Mouse (Mus musculus): ENCODE measurements around the gene Iffo2.

Iffo2 gene

DNA sequence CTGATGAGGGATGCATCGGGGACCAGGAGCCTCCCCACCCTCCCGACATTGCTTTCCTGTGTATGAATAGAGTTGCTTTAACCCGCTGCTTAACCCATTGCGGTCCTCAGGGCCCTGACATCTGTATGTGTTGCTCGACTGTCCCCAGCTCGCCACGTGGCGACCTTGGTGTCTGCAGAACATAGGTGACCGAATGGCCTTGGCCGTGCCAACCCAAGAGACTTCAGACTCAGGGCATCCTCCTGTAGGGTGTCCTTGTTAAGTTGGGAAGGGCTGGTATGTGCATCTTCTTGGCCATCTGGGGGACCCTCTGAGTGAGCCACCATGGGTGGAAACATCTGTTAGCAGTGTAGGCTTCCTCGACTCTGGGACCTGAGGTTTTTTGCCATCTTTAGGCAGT is 74.9 kb downstream of the Iffo2 start:
- DNase-seq (ENCODE audit: low spot score in 2 of 2) = no peak

DNA sequence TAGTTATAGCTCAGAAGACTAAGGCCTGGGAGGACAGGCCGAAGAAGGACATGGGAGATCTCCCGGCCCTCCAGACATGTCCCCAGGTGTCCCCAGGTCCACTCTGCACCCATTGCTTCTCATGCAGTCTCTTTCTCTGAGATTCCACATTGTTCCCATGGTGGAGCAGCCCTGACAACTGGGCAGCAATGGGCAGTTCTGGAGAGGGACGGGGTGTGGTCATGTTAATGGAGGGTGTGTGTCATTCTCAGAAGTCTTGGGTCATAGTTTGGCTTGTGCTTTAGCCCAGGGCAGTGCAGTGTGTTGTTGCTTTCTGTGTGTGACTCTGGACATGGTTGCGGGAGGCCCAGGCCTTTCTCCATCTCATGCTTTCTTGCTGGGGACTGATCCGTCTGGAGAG is 76.4 kb downstream of the Iffo2 start:
- DNase-seq (ENCODE audit: low spot score in 2 of 2) = no peak

DNA sequence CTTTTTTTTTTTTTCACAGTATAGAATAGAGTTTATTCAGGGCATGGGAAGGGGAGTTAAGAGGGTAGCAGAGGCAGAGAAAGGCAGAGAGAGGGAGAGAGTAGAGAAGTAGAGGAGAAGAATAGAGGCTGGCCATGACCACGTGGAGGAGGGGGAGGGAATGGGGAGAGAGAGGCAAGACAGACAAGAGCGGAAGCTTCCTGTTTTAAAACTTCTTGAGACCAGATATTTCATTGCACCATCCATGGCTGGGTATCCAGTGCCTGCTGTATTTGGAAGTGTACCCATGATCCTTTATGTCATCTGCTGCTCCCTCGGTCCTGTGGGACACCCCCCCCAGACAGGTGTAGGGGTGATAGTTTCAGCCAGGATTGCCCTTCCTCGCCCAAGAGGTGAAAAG is 78.6 kb downstream of the Iffo2 start:
- no peak for DNase-seq (ENCODE audit: low spot score in 2 of 2)

DNA sequence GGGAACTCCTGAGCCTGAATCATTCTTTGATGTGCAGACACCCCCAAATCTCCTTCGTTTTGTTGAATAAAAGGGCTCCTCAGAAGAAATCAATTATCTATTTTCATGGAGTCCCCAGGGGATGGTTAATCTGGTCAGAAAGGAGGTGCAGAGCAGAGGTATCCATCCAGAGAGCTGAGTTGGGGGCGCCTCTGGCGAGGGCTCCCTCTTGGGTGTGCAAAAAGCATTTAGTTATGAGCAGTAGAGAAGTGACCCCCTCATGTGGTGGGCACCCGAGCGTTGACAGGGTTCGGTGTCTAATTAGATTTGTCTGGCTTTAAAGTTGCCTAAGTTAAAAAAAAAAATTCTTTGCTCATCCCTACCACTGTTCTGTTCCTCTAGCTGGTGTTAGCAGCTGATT is 80.6 kb downstream of the Iffo2 start:
- no peak for DNase-seq (ENCODE audit: low spot score in 2 of 2)

DNA sequence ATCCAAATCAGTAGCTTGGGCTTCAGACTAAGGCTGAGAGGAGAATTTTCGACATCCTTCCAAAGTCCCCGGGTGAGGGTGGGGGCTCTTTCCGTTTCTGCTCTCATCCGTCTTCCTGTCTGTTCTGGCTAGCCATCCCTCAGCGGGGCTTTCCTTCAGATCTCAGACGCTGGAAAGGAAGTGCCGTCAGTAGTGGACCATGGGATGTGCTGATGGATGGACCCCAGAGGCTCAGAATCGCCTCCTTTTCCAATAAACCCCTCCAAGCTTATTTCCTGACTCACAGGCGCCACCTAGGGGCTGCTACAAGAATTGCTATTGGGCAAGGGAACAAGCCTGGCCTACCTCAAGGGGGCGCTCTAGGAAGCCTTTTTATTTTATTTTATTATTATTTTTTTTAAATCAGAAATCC is 81.2 kb downstream of the Iffo2 start:
- DNase-seq (ENCODE audit: low spot score in 2 of 2) = peak; percentile 73 to 86

DNA sequence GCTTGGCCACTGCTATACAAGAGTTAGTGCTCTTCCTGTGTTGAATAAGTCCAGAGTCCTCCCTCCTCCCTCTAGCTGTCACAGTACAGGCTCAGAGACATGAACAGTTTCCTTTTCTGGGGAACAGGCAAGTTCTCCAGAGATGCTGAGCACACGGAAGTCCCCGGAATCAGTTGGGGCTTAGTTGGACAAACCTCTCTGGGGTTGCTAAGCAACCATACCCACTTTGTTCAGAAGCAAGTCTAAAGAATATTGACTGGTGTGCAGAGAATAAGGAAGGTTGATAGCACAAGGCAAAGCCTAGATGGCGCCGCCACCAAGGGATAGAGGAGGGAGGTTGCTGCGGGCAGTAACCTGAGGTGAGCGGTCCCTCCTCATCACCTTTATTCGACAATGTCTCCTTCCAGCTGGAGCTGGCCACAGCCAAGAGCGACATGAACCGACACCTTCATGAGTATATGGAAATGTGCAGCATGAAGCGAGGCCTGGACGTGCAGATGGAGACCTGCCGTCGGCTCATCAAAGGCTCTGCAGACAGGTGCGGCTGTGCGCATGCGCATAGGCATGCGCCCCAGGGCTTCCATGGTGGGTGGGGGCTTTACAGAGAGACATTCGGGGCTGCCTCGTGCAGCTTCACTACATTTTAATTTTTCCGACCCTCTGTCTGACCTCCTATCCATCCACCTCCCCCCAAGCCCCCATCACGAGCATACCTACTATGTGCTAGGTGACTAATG is 84.3 kb downstream of the Iffo2 start:
- DNase-seq (ENCODE audit: low spot score in 2 of 2) = no peak

DNA sequence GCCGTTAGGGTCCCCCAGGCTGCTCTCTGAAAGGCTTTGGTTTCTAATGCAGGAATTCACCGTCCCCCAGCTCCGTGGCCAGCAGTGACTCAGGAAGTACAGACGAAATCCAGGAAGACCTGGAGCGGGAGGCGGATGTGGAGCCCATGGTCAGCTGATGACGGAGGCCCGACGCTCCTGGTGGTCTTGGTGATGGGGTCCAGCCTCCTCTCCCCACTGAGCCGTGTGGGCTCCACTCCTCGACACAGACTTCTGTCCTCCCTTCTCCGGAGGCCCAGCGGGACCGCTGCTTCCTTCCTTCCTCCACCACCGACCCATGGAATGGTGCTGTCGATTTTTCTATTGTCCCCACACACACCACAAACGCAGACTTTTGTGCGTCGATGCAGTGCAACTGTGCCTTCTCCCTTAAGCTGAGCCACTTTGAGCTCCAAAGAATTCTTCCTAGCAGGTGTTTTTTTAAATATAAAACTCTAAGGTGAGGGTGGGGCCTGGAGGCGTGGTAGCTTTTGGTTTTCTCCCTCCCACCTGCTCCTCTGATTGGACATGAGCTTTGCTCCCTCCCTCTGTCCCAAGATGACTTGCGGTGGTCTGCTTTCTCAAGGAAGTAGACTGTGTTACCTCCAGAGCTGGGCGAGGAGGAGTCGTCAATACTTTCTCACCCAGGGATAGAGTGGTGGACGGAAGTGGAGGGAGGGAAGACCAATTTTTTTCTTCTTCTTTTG is 86.1 kb downstream of the Iffo2 start:
- DNase-seq (ENCODE audit: low spot score in 2 of 2) = no peak

DNA sequence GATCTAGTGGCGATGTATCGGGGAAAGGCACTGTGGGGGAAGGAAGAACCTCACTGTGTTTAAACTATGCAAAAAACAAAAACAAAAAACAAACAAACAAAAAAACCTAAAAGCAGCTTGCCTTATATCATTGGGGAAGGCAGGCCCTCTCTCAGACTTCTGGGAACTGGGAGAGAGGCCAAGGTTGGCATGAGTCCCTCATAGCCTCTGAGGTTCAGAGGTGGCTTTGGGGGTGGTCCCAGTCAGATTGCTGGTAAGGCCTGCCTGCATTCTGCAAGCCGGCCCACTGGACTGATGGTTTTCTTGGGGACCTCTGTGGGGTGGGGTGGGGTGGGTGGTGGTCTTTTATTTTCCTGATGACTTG is 86.6 kb downstream of the Iffo2 start:
- no peak for DNase-seq (ENCODE audit: low spot score in 2 of 2)

DNA sequence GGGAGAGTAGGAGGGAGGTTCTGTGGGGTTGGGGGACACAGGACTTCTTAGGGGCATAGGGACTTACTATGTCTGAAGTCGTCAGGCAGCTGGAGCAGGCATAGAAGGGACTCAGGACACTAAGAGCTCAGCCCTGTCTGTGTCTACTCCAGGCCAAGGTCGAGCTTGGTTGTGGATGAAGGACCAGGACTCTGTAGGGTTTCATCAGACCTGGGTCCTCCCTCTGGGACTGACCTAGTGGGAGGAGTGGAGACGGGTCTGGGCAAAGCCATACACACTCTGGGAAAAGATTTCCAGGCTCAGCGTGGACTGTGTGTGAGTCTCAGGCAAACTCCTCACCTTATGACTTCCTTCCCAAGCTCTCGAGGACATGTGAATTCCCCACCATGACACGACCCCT is 89.4 kb downstream of the Iffo2 start:
- DNase-seq (ENCODE audit: low spot score in 2 of 2) = no peak

DNA sequence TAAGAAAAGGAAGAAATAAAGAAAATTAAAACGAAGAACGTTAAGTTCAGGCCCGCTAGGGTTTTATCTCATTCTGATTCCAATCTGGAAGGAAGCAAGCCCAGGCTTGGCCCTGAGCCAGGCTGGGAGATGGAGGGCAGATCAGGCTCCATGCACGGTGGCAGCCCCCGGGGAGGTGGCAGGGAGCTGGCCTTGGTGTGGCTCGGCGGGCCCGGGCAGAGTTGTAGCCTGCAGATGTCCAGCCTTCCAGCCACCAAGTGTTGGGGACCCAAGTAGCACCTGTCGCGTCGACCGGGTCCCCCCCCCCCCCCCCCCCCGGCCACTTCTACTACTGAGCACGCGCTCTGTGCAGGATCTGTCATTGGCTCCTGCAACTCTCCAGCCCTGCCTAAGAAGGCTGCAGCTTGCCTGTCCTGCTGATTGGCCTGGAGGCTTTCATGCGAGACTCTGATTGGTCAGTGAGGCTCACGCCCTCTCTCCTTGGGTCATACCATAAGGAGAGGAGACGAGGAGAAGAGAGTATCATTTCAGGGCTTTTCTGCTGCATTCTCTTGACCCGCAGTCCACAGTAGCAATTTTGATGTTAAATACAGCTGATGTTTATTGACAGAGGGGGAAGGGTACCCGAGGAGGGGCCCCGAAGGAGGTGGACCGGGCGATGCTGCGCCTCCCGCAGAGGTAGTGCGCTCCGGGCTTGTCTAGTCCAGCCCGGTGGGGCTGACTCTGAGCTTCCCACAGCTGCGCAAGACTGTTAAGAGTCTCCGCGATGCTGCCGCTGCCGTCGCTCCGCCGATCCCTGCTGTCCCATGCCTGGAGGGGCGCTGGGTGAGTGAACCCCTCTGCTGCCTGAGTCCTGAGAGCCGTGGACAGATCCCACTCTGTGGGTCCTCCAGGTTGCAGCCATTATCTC is 92.3 kb downstream of the Iffo2 start, which contains the start of gene Aldh4a1:
Gene Aldh4a1 (plus strand): TSS at position 494 of the 910 bp plus-strand sequence.
- DNase-seq (ENCODE audit: low spot score in 2 of 2) = peak; percentile 85 to 88

DNA sequence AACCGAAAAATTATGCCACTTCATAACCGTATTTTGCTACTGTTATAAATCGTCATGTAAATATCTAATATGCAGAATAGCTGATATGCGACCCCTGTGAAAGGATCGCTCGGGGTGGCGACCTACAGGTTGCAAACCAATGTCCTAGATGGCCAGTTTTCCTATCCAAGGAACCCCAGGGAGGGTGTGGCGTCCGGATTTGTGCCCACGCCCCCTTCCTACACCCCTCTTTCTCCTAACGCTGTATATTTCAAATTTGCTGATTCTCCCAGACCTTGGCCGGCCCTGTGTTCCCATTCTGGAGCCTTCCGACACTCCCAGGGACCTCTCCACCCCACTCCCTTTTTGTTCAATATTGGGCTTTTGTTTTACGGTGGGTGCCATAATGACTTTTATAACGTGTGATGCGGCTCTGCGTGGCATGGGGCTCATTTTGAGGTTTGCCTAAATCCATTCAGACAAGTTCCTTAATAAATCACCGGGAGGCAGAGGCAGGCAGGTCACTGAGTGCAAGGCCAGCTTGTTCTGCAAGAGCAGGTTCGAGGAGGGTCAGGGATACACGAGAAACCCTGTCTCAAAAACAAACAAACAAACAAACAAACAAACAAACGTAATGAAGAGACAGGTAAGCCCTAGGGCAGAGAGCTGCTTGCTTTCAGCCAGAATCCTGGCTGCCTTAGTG is 93.2 kb downstream of the Iffo2 start:
- no peak for DNase-seq (ENCODE audit: low spot score in 2 of 2)

DNA sequence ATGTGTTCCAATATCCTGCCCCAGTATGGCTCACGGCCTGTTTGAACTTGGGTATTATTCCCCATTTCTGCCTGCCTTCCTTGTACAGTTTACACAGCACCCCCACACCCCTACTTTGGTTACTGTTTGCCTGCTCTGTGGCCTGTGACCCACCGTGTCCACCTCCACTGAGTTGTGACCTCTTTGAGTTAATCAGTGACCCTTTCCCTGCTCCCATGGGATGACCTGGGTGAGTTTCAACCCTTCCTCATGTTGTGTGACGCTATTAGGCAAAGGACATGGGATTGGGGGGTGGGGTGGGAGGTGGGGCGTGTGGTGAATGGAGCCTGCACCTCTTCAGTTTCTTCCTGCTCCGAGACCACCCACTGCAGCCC is 93.8 kb downstream of the Iffo2 start:
- DNase-seq (ENCODE audit: low spot score in 2 of 2) = no peak

DNA sequence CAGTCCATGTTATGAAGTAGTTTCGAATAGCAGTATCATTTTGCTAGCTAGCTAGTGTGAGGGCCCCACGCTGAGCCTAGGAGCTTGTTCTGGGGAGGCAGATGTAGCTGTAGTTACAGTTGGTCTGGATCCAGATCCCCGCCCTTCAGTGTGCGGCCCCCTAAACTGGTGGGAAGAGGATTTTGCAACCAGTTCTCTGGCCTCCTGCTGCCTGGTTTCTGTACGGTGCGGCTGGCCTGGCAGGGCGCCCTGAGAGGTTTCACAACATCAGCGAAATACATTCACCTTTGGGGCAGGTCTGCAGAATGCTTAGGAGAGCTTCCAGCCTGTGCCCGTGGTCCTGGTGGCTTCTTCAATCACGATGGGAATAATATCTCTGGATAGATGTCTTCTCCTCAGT is 94.4 kb downstream of the Iffo2 start:
- no peak for DNase-seq (ENCODE audit: low spot score in 2 of 2)

DNA sequence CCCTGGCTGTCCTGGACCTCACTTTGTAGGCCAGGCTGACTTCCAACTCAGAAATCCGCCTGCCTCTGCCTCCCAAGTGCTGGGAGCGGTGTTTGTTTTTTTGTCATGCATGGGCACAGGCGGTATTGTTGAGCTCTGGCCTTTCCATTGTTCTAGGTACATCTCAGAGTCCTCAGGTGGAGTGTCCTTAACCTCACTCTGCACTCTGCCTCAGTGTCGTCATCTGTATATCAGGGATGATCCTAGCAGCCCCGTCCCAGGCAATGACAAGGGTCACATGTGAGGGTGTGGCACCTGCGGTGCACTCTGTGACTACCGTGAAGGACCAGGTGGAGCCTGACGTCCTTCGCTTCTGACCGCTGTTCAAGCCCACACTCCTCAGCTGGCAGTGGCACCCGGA is 97.0 kb downstream of the Iffo2 start:
- no peak for DNase-seq (ENCODE audit: low spot score in 2 of 2)

DNA sequence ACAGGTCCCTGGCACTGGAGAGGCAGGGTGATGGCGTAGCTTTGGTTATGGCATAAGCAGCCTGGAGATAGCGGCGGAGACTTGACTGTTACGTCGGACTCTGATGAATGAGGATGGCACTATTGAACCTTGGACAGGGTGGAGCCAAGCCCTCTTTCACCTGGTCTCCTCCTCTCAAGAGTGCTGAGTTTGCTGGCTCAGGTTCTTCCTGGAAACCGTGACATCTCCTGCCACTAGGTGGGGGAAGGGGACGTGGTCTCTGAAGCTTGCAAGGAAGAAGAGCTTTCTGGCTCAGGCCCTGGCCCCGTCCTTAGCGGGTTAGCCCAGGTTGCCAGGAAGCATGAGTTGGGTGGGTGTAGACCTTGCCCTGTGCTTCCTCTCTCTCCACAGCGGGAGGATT is 99.8 kb downstream of the Iffo2 start:
- no peak for DNase-seq (ENCODE audit: low spot score in 2 of 2)

DNA sequence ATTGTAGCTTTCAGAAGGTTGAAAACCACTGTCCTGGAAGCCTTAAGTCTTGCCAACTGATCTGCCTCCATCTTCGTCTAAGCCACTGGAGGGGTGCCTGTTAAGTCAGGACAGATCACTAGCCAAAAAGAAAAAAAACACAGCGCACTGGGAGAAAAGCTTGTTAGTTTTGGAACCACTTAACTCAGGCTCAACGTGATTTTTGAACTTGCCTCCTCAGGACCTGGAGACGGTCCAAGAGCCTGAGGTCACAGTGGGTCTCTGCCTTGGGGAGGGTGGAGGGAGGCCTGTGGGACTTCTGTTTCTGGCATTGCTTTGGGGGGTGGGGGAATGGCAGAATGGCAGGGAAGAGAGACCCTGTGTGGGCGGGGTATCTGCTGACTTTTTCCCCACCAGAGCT is 100.8 kb downstream of the Iffo2 start:
- no peak for DNase-seq (ENCODE audit: low spot score in 2 of 2)

DNA sequence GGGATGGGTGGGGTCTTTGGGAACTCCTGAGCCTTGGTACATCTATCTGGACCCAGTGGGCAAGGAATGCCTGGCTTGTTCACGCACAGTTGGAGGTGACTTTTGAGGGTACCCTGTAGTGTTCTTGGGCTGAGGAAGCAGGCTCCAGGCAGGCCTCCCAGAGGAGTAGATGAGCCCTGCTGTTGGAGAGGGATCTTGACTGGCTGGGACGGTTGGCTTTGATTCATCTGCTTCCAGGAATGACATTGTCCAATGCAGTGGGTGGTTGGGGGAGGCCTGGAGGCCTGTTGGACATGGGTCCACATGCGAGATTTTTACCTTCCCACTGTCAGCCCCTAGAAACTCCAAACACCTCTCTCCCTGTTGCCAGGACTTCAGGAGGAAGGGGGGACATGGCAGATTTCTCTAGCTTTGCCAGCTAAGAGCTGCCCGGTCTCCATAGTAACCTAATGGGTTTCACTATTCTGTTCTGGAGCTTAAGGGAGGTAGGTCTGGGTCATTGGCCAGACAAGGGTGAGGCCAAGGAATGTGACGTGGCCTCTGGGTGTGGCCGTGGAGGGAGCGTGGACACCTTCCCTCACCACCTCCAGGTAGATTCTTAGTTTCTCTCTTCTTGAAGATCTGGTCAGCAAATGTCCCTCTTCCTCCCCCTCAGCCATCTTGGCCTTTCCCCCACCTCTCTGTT is 101.4 kb downstream of the Iffo2 start:
- no peak for DNase-seq (ENCODE audit: low spot score in 2 of 2)

DNA sequence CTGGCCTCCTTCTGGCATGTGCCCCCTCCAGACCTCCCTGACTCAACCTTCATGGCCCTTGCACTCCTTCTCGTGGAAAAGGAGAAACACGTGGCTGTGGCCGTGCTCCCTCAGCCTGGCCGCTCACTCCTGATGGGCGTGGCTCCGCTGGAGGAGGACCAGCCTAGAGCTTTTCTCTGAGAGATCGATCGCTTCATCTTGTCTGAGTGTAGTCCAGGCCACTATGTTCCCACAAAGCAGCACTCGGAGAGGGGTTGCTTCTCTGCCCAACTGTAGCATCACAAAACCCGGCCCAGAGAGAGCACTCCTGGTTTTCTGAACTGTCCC is 101.9 kb downstream of the Iffo2 start:
- no peak for DNase-seq (ENCODE audit: low spot score in 2 of 2)

DNA sequence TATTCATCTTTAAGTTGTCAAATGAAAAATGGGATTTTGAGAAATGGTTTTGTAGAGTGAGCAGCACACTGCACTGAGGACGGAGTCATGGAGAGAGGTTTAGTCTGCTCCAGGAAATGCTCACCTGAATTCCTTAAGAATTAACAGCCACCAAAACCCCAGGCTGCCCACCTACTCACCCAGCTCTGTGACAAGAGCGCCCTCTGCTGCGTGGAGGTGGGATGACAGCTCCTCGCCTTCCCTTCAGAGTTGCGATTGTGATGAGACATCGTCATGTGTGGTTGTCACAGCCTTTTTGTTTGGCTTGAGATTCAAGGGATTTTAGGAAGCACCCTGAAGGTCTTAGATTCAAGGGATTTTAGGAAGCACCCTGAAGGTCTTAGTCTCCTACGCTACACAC is 106.0 kb downstream of the Iffo2 start:
- DNase-seq (ENCODE audit: low spot score in 2 of 2) = peak in 1 of 2 experiments; percentile 76

DNA sequence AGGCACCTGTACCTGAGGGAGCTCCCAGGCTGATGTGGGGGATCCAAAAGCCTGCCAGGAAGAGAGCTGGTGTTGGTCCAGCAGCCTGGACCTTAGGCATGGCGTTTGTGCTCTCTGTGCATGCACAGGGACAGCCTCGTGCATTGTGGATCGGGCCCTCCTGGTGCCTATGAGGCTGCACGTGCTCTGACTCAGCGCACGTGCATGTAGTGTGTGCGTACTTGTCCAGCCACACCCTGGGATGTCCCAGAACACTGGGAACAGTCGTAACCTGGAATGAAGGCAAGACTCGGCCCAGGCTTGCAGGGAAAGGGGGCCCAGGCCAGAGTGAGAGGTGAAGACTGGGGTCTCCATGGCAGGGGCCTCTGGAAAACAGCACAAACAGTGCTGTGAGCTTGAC is 107.5 kb downstream of the Iffo2 start:
- no peak for DNase-seq (ENCODE audit: low spot score in 2 of 2)

DNA sequence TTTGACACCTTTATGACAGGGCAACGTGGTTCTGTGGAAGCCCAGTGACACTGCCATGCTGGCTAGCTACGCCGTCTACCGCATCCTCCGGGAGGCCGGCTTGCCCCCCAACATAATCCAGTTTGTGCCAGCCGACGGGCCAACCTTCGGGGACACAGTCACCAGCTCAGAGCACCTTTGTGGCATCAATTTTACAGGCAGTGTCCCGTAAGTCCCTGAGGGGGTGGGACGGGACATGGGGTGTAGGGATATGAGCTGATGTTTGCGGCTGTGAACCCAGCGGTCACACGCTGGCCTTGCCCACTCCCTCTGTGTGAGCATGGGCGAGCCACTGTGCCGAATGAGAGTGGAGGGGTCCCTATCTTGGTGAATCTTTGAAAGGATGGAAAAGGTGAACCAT is 108.0 kb downstream of the Iffo2 start:
- no peak for DNase-seq (ENCODE audit: low spot score in 2 of 2)

DNA sequence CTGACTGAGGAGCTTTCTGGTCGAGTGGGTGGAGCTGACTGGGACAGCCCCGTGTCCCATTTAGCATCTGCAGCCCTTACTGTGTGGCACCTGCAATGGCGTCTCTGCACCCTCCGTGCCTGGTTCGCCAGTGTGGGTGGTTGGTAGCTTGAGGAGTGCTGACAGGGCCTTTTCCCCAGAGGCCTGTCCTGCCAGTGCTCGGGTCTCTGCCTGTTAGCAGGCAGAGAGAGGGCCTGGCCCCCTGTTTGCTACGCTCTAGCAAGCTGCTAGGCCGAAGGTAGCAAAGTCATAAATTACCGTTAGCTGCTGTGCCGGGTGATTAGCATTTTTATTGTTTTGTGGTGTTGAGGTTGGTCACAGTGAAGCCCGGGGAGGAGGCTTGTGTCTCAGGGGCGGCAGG is 109.5 kb downstream of the Iffo2 start:
- no peak for DNase-seq (ENCODE audit: low spot score in 2 of 2)

Data from urinary bladder, postnatal 4 days (tissue).